Mouse (Mus musculus) T-helper 2 cell (primary cell): Measurements from ENCODE around the gene Lrch3.
"Not testable (repeated sequence)": the region's sequence is repeated elsewhere in the genome, so short reads cannot be mapped to it uniquely, and the experiment has no call there.

Experiments
- in situ Hi-C: fragments of 300-600 bp; cut with MboI, MseI; formaldehyde crosslinking; loops from one replicate; pipeline ENCODE4 v1.15.1; 2025; ENCODE audit warnings: high pct_unique_total_duplicates

Lrch3 gene

GRCm38 (mm10) chr16:32913212-32913611 is 688 bp upstream of the Lrch3 start:
- in situ Hi-C loops = no loop called here

- in situ Hi-C loops = no loop called here
Measured at GRCm38 (mm10) chr16:32915292-32916068, 1.6 kb downstream of the Lrch3 start.

DNA sequence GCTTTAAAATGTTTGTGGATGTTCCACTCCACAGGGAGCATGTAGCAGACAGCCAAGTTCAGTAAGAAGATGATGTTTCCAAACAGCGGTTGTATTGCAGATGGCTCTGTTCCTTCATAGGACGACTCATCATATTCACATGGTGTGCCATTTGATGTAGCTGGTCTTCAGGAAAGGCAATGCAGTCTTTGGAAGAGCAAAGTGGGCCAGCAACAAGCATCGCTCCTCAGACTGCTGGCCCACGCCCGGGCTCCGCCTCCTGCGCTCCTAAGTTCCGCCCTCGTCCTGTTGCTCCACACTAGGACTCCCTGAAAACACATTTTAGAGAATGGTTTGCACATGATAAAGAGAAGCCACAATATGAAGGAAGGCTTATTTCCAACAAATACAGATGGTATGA is 12.7 kb downstream of the Lrch3 start:
- in situ Hi-C loops = not testable (repeated sequence)

DNA sequence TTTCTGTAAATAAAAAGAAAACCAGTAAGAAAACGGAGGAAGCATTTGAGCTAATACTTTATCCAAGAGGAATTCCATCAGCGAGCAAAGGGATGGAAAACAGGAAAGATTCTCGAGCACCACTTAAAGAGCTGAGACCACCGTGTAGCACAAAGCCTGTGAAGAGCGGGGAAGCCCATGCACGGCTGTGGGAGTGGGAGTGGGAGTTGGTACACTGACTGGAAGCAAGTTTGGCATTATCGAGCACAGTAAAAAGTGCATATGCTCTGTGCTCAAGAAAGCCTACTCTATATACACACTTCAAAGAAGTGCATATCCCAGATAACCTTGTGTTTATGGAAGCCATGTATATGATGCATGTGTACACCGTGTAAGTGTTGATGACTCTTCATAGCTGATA is 13.1 kb downstream of the Lrch3 start:
- in situ Hi-C loops = no loop called here

DNA sequence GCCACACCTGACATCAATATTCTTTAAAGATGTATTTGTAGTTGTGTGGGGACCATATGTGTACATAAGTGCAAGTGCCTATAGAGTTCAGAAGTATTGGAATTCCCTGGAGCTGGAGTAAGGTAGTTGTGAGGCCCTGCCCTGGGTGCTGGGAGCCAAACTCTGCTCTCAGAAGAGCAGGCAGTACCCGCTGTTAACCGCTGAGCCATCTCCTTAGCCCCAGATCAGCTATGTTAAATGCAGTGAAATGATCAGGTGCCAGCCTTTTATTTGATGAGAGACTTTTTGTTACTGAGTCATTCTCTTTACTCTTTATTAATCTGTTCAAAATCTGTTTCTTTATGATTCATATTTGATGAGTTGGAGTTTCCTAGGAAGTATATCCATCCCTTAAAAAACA is 16.0 kb downstream of the Lrch3 start:
- in situ Hi-C loops = no loop called here

DNA sequence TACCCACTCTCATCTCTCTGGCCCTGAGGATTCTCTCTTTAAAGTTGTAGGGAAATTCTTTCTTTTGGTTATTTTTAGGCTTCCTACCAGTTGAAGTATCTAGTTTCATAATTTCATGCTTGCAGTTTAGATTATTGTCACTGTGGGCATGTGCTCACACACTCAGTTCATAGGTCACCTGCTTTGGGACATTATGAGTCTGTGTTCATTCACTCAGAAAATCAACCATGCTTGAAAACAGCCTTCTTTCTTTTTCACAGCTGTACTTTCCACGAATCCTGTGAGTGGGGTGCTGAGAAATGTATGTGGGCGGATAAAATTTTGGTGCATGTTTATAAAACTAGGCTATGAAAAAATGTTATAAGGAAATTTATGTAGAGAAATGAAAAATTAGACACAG is 20.6 kb downstream of the Lrch3 start:
- in situ Hi-C loops = no loop called here

GRCm38 (mm10) chr16:32935088-32935487 is 21.2 kb downstream of the Lrch3 start:
- in situ Hi-C loops = no loop called here

DNA sequence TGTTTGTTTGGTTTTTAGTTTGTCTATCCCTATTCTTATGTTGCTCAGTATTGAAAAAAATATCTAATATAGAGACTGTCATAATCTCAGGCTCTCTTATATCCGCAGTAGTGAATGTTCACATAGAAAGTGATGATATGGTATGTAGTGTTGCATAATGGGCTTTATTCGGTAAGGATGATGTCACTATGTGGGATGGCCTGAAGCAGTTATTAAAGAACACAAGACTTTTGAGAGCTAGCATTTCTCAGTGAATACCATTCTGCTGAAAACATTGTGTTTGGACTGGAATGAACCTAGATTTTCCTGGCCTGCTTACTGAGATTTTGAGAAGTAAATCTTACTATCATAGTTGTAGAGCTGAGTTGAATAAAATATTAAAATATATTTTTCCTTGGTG is 23.5 kb downstream of the Lrch3 start:
- in situ Hi-C loops = no loop called here

DNA sequence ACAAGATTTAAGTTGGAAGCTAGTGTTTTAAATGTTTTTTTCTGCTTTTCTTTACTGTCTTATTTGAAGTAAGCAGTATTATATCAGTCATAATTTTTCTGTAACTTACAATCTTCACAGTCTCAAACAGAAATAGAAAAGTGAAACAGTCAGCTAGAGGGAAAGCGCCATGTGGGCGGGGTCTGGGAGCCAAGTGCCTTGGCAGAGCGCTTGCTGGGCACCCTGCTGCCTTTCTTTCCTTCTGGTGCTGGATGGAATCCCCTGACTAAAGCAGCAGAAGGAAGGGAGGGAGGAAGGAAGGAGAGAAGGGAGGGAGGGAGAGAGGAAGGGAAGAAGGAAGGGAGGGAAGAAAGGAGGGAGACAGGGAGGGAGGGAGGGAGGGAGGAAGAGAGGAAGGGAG is 25.4 kb downstream of the Lrch3 start:
- in situ Hi-C loops = not testable (repeated sequence)

DNA sequence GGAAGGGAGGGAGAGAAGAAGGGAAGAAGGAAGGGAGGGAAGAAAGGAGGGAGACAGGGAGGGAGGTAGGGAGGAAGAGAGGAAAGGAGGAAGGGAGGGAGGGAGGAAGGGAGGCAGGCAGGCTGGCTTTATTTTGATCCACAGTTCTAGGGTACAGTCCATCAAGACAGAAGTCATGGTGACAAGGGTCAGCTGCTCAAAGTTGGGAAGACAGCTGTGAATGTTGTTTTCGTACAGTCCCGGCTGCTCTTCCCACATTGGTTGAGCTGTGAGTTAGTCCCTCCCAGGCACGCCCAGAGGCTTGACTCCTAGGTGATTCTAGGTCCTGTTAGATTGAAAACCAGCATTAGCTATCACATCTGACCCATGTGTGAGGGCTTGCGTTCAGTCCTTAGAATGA is 25.8 kb downstream of the Lrch3 start:
- in situ Hi-C loops = loop anchor here (5.0 kb wide), 1 partner anchor 1567 kb away; no protein-coding TSS in a partner anchor

DNA sequence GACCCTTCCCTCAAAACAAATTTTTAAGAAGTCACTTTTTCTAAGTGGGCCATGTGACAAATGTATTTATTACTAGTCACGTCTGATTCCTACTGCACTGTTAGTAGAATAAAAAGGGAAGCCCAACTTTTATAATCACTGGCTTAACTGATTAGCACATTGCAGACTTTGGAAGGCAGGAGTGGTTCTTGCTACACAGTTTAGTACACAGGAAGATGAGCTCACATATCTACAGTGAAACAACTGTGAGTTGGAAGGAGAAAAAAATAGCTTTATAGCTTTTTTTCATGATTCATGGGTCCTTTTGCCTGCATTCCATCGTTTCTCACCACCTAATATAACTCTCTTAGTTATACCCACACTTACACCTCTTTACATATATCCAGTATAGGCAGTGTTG is 27.3 kb downstream of the Lrch3 start:
- in situ Hi-C loops = loop anchor here (5.0 kb wide), 1 partner anchor 1569 kb away; no protein-coding TSS in a partner anchor

- in situ Hi-C loops = loop anchor here (5.0 kb wide), 1 partner anchor 1570 kb away; no protein-coding TSS in a partner anchor
Measured at GRCm38 (mm10) chr16:32942694-32943093, 28.8 kb downstream of the Lrch3 start.

DNA sequence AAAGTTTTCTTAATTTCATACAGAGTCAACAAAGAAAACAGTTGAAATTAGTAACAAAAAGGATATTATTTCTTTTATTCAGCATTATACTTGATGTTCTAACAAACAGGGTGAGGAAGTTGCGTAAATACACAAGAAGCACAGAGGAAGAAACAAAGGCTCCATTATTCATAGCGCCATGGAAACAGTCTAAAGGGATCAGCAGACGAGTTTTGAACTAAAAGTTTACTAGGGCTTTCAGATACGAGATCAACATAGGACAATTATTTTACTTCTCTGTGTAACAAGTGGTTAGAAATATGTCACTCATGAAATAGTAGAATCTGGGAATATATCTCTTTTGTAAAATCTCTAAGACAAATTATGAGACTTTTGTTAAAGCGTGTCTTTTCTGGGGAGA is 31.5 kb downstream of the Lrch3 start:
- in situ Hi-C loops = loop anchor here (5.0 kb wide), 1 partner anchor 102 kb away; no protein-coding TSS in a partner anchor

DNA sequence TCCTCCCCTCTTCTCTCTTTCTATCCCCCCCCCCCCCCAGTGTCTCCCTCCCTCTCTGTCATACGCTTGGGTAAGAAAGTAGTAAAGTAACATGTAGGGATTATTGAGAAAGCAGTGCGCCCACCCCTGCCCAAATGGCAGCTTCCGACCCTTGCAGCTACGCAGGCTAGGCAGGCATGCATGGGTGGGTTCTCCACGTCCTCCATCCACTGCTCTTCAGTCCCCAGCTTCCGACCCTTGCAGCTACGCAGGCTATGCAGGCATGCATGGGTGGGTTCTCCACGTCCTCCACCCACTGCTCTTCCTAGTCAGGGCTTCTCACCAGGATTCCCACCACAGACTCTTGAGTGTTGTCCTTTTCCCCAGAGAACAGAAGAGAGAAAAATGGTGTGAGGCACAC is 34.1 kb downstream of the Lrch3 start:
- in situ Hi-C loops = loop anchor here (5.0 kb wide), 1 partner anchor 99 kb away; no protein-coding TSS in a partner anchor

DNA sequence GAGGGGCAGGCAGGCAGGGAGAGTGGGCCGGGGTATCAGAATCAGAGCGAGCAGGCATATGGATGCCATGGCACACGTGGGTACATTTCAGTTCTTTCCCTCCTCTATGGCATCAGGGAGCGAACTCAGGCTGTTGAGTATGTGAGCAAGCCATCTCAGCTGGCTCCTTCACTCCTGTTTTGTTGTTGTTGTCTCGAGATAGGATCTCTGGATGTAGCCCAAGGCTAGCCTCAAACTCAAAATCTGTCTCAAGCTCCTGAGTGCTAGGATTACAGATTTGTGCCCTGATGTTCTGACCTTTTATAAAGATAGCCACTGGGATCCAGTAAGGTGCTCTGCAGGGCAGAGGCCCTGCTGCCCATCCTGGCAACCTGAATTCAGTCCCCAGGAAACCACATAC is 34.8 kb downstream of the Lrch3 start:
- in situ Hi-C loops = loop anchor here (5.0 kb wide), 1 partner anchor 99 kb away; no protein-coding TSS in a partner anchor

GRCm38 (mm10) chr16:32949281-32949680 is 35.4 kb downstream of the Lrch3 start:
- in situ Hi-C loops = loop anchor here (5.0 kb wide), 1 partner anchor 98 kb away; no protein-coding TSS in a partner anchor

- in situ Hi-C loops = no loop called here
Measured at GRCm38 (mm10) chr16:32951074-32951473, 37.2 kb downstream of the Lrch3 start.

DNA sequence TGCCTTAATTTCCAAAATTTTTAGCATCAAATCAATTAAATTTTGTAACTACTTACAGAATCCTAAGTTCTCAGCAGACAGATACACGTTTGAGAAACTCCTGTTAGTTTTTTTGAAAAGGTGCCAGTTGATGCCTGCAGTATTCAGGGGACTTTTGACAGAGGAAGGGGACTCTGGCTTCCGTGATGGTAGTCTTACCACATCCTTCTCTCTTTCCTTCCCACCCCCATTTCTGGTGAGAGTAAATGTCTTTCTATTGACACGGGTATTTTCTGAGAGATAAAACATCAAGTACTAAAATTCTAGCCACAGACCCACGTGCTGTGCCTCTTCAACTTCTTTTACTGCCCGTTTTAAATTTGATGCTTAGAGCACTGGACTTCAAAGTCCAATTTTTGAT is 39.9 kb downstream of the Lrch3 start:
- in situ Hi-C loops = no loop called here

GRCm38 (mm10) chr16:32954304-32954703 is 40.4 kb downstream of the Lrch3 start:
- in situ Hi-C loops = no loop called here

DNA sequence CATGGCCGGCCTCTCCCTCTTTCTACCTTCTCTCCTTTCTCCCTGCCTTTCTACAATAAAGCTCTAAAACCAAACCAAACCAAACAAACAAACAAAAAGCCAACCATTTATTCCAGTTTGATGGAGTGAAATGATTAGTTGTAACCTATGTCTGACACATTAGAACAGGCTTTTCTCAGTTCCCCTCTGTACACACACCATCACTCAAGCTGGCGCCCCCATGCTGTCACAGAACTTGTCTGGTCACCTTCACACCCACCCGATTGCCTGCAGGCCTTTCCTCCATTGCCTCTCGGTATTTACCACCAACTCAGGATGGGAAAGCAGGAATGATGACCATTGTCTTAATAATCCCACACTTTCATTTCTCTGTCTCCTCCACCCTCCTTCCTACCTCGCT is 43.0 kb downstream of the Lrch3 start:
- in situ Hi-C loops = no loop called here

- in situ Hi-C loops = no loop called here
Measured at GRCm38 (mm10) chr16:32972535-32972934, 58.6 kb downstream of the Lrch3 start.

DNA sequence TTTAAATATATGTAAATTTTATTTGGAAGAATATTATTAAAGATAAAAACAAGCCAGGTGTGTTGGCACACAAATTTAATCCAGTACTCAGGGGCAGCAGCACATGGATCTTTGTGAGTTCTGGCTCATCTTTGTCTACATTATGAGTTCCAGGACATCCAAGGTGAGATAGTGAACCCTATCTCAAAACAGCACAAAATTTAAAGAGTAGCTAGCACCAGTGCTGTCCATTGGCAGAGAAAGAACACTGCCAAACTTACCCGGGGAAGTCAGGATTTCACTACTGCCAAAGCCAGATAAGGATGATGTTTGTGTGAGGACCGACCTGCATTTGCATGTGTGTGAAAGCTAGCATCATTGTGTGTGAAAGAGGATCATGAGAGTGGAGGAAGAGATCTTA is 59.1 kb downstream of the Lrch3 start:
- in situ Hi-C loops = no loop called here

GRCm38 (mm10) chr16:32980227-32980626 is 66.3 kb downstream of the Lrch3 start:
- in situ Hi-C loops = no loop called here
